Mouse (Mus musculus) adrenal gland, adult 8-10 months (tissue): ENCODE data around the gene Capns1. TPM values are rescaled to one million over a fixed set of nuclear protein-coding genes. Genes with fewer than 3 reads are reported as not detected.
A peak's percentile ranks its signal among the peaks of the same experiment; 100 is the strongest.
"Not testable (repeated sequence)": the region's sequence is repeated elsewhere in the genome, so short reads cannot be mapped to it uniquely, and the experiment has no call there.

Experiments used
- DNase-seq: peaks from one replicate; pipeline ENCODE4 v3.0.0; 2022
- total RNA-seq, 4 experiments: library from RNA; stranded (reverse); gene quantifications; 2 replicates each; pipeline ENCODE4 v1.2.4; 2022

The Capns1 gene
- total RNA-seq, 4 experiments from 2014 or later, result 562 to 740 (median 679) TPM

DNA sequence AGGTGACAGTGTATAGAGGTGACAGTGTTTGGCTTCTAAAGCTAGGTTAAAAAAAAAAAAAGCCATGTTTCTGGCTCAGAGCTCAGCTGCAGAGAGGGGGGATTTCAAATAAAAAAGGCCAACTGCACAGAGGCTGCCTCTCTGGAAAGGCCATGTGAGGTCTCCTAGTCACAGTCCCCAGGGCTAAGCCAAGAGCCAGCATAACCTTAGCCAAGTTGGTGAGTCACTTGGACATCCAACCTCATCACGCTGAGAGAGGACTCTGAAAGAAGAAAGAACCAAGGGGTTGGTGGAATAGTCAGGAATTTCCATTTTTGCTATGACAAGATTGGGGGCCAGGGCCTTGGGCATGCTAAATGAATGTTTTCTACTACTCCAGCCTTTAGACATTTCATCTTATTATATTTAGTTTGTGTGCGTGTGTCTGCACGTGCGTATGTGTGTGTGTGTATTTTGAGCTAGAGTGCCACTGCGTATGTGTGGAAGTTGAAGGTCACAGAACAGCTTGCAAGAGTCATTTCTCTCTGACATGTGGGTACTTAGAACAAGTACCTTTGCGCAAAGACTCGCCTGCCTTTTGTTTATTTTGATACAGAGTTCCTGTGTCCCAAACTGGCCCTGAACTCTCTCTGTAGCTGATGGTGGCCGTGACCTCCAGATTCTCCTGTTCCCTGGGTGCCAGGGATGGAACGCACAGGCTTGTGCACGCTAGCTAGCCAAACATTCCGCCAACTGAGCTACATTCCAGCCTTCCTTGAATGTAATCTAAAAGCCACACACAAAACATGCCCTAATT is 4.5 kb upstream of the Capns1 start:
- peak; percentile 79 for DNase-seq

DNA sequence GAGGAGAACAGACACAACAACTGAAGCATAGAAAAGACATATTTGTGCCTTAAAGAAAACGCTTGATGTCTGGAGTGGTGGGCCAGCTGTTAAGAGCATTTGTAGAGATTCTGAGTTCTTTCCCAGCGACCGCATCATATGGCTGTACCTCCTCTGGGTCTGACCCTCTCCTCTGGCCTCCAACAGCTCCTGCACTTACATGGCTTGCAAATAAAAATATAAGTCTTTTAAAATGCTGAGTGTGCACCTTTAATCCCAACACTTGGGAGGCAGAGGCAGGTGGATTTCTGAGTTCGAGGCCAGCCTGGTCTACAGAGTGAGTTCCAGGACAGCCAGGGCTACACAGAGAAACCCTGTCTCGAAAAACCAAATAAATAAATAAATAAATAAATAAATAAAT is 2.0 kb upstream of the Capns1 start:
- not testable (repeated sequence) for DNase-seq

DNA sequence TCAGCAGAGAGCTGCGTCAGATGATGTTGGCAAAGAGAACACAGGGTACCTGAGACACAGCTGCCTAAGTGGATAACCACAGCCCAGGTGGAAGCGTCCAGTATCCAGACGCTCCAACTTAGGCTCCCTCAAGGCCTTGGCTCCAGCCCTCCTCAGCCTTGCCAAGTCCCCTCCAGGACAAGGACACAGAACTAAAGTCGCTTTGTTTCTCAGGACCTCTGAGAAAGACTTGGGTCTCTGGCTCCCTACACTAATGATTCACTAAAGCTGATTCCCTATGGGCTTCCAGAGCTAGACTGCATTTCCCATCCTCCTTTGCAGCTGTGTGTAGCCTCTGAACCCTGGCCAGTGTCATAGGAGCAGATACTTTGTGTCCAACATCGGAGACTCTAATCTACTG is 1.6 kb upstream of the Capns1 start:
- no peak for DNase-seq

DNA sequence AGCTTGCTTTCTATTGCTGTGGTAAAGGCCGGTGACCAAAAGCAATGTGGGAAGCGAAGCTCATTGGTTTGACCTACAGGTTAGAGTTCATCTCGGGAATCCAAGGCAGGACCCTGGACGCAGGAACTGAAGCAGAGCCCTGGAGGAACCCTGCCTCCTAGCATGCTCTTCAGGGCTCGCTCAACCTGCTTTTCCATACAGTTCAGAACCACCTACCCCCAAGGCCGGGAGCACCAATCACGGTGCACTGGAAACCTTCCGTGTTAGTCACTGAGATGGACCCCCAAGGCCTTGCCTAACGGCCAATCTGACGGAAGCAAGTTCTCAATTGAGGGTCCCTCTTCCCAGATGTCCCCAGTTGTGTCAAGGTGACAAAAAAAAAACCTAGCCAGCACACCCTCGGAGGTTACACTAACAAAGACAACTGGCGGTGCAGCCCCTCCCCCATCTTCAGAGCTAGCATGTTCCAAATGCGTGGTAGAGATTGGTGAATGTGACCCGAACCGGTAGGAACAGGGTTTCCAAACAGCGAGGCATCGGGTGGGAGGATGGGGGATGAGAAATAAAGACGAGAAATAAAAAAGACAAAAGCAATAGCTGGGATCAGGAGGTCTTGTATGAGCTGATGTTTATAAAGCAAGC is 1.0 kb upstream of the Capns1 start:
- no peak for DNase-seq

DNA sequence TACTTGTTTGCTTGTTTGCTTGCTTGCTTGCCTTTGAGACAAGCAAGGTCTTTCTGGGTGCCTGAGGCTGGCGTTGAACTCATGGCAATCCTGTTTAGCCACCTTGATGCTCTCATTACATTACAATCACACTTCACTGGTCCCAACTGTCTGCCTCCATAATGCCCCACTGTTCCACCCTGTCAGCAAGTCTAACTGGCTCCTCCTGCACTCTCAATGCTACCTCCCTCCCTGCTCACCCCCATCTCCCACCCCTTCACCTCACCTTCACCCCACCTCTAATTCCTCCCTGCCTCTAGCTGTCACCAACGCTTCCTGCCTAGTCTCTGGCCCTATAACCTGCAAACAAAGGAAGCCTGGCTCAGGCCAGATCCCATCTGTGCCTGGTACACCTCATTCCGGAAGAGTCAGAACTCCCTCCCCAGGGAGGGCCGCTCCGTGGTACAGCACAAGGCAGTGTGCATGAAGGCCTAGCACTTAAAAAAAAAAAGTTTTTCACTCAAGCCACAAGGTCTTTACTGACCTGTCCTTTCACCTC is 950 bp downstream of the Capns1 start:
- no peak for DNase-seq

DNA sequence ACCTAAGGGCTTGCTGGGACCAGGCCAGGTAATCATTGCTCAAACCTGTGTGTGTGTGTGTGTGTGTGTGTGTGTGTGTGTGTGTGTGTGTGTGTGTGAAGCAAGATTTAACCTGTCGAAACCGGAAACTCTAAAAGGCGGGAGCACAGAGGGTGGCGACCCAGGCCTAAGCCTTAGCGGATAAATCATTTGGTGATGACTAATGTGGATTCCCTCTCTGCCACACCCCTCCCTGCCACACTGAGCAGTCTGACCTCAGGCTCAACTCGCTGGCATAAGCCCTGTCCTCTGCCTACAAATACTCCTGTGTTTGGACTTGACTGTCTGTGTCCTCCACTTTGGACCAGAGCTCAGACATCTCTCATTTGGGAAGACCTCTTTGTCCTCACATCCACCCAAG is 2.4 kb downstream of the Capns1 start:
- DNase-seq, result no peak

DNA sequence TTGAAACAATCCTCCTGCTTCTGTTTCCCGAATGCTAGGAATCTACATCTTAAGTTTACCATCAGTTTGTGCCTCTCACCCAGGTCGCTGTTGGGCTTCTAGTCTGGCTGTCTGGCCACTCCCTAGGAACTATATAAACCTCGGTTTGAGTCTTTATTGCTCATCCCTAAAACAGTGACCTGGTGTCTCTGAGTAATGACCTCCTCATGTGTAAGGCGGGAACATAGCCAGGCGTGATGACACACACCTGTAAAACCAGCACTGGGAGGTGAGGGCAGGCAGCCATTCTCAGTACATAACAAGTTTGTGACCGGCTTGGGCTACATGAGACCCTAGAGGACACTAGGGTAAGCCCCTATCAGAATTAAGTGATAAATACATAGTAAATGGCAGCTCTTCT is 3.1 kb downstream of the Capns1 start:
- no peak for DNase-seq

DNA sequence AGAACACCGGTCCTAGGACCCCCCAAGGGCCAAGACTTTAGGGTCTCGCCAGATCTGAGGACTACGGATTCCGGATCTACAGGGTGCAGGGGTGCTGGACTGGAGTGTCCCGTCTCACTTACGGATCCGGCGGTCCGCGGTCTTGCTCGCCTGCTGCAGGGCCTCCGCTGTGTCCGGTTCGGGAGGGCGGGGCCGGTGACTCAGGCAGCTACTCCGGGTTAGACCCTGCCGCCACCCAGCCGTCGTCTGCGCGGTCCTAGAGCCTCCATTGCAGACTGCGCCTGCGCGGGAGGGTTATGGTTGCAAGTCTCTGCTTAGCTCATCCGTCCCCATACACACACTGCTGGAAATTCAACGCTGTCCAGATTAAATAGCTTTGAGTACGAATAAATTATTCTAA is 3.7 kb downstream of the Capns1 start:
- peak; percentile 95 for DNase-seq

DNA sequence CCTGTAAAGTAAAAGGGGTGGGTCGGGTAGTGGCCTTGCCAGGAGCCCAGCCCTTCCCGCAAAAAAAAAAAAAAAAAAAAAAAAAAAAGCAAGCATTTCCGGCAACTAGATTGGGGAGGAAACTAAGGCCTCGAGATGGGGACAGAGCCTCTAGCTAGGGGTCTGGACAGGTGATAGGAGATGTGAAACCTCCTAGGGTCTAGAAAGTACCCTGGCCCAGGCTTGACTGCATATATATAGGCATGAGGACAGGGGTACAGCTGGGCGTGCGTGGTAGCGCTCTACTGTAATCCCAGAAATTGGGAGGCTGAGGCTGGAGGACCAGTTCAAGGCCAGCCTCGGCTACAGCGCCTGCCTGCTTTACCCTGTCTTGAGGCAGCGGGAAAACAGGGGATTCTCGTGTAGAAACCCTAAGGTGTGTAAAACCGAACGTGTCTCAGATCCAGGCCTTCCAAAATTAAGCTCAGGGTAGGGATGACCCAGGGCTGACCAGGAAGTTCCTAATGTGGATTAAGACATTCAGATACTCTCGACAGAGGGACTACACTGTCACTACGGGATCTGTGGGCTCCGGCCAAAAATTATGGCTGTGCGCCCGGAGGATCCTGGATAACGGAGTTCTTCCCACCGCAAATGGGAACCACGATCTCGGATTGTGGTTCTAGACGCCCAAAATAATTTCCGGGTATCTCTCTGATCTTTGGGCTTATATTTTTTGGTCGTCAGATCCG is 4.3 kb downstream of the Capns1 start:
- no peak for DNase-seq

DNA sequence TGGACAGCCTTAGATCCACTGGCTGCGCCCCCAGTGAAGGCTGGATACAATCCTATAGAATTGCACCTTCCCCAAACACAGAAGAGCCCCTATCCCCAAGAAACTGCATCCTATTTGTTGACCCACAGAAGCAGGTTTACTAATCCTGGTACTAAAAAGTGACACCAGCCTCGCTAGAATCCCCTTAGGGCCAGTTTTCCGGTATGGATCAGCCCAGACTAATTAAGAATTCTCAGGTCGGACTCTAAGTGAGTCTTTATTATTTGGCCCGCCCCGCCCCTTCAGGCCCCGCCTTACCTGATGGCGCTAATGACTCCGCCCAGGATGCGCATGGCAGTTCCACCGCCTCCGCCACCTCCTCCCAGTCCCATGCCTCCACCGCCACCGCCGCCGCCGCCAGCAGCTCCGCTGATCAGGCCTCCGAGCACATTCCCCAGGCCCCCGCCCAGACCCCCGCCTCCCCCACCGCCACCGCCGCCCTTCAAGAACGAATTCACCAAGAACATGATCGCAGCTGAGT is 5.0 kb downstream of the Capns1 start:
- DNase-seq, result peak; percentile 71

DNA sequence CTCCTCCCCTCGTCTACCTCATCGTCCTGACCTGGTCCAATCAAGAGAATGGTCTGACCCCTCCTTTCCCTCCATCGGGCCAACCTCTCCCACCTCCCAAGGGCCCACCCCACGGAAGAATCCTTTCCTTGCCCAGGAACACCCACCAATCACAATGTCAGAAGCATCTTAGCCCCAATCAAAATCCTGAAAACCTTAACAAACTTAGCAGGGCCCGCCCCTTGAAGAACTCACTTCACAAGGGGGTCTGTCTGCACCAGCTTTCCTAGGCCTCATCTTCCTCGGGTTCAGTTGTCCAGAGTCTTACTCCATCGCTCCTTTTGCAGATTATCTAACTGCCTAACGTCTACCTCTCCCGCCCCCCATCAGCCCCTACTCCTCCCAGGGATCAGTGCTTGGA is 5.6 kb downstream of the Capns1 start:
- DNase-seq, result no peak

DNA sequence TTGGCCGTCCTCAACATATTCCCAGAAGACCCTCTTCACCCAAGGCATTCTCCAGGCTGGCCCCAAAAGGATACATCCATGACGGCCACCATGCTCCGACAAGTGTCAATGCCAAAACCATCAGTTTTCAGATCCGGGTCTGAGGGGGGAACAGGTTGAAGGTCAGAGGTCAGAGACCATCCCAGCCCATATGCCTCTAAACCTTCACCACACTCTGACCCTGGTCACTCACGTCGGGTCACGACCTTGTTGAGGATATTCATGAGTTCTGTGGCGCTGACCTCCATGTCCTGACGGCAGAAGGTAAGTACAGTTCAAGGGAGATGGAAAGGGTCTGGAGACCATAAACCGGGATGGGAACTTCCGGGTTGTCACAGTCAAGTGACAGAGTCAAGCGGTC is 6.5 kb downstream of the Capns1 start:
- no peak for DNase-seq

DNA sequence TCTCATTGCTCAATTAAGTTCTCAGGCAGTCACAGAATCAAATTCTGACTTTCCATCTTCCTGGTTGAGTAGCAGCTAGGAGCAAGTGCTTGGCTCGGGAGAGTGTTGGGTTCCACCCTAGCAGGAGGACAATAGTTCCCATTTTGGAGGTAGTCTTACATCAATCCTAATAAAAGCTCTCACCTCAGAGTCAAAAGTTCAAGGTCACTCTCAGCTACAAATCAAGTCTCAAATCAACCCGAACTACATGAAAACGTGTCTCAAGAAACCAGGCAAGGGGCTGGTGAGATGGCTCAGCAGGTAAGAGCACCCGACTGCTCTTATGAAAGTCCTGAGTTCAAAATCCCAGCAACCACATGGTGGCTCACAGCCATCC is 9.5 kb downstream of the Capns1 start:
- no peak for DNase-seq

DNA sequence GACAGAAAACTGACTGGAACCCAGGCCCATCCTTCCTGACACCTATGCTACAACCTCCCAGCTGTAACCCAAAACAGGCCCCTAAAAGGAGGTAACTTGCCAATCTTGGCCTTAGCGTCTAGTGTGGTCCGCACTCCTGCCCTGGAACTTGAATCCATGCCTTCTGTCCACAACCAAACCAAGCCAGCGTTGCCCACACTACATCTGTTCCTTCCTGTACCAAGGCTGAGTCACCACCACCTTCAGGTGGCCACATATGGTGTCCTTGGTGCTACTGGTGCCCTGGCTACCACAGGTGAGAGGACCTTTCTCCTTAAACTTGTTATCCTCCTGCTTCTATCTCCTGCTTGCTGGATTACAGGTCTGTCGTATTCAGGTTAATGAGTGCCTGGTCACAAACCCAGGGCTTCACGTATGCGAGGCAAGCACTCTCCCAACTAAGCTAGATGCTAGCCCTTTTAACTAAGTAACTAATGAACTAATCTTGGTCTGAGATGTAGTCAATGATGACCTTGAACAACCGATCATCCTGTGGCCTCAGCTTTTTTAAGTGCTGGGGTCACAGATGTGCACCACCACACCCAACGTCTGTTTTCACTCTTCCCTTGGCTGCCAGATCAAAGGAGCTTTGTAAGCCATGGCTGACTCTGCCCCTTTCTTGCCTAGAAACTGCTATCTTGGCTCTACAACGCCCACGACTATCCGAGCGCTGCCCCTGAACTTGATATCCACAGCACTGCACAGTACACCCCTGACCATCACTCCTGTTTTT is 10.1 kb downstream of the Capns1 start:
- no peak for DNase-seq

DNA sequence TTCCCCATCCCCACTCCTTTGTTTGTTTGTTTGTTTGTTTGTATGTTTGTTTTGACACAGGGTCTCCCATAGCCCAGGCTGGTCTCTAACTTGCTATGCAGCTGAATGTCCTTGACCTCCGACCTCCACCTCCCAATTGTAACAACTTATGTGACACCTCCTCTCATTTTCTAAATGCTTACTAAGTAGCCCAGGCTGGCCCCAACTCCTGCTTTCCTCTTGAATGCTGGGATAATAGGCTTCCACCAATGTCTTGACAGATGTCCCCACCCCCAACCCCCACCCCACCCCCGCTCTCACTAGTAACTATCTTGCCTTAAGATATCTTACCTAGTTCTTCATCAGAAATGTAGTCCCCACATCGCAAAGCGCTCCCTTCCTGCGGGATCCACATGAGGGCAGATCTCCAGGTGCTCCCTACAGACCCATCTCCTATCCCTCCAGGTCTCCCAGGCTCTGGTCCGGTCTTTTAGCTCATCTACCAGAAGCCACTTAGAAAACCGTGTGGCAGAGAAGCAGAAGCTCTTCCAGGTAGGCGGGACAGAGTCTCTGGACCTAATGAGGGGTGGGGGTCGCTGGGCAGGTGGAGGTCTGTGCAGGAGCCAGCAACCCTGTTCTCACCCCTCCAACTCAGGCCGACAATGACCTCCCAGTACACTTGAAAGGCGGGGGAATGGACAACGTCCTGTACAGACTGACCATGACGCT is 13.8 kb downstream of the Capns1 start:
- no peak for DNase-seq

DNA sequence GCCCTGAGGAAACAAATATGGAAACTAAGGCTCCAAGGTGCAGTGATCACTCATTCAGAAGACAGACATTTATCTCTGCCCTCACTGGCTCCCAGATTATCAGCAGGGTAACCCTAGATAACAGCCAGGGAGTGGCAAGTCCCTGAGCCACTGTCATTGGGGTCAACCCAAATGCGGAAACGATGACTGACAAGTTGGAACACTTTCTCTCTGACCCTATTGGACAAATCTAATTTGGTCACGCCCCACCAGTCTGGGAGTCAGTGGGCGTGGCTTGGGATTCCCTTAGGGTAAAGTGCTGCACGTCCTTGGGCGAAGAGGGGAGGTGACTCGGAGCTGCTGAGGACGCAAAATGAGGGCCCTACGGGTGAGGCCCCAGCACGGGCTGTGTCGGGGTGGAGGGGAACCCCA is 14.7 kb downstream of the Capns1 start, which contains the start of gene Cox7a1:
Cox7a1 (plus strand) TSS at position 266 of the 411 bp plus-strand sequence.
- peak; percentile 93 for DNase-seq

DNA sequence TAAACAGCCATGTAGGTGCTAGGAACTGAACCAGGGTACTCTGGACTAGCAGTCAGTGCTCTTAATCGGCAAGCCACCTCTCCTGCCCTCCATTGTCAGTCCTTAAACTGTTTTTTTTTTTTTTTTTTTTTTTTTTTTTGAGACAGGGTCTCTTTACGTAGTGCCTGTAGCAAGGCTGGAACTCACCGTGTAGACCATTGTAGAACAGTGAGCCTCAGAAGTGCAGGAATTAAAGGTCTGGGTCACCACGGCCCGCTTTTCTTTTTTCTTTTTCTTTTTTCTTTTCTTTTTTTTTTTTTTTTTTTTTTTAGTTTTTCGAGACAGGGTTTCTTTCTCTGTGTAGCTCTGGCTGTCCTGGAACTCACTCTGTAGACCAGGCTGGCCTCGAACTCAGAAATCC is 15.4 kb downstream of the Capns1 start:
- not testable (repeated sequence) for DNase-seq

DNA sequence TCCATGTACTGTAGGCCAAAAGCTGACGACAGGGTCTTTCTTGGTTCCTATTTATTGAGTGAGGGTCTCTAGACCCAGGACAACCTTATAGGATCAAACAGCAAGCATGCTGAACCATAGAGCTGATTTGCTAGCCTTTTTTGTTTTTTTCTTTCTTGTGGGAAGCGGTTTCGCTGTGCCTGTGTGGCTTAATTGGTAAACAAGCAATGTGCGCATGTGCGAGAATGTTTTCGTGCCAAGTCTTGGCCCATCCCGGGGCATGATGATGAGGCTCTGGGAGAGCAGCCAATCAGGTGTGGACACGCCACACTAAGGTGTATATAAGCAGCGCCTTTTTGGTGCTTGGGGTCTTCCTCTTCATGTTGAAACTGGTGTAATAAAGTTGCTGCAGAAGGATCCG is 16.7 kb downstream of the Capns1 start:
- DNase-seq, result not testable (repeated sequence)

DNA sequence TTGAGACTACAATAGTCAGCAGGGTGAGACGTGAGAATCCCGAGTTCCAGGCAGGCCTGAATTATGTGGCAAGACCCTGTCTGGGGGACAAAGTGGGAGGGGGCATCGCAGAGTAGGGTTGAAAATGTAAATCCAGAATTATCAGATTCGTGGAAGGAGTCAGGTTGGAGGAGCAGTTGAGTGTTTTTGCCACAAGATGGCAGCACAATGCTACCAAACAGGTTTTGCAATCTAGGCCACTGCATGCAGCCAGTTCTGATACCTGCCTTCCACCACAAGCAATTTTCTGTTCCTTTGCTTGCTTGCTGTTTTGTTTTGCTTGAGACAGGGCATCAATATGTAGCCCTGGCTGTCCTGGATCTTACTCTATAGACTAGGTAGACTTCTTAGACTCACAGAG is 17.3 kb downstream of the Capns1 start:
- peak; percentile 65 for DNase-seq

DNA sequence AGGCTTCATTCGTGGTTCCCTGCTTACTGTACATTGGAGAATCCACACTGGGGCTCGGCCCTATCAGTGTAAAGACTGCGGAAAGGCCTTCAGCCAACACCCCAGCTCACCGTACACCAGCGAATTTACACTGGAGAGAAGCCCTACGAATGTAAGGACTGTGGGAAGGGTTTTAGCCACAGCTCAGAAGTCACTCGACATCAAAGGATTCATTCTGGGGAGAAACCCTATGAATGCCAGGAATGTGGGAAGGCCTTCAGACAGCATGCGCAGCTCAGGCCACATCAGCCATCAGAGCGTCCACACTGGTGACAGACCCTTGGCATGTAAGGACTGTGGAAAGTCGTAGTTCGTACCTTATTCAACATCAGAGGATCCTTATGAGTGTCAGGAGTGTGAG is 20.4 kb downstream of the Capns1 start:
- no peak for DNase-seq

DNA sequence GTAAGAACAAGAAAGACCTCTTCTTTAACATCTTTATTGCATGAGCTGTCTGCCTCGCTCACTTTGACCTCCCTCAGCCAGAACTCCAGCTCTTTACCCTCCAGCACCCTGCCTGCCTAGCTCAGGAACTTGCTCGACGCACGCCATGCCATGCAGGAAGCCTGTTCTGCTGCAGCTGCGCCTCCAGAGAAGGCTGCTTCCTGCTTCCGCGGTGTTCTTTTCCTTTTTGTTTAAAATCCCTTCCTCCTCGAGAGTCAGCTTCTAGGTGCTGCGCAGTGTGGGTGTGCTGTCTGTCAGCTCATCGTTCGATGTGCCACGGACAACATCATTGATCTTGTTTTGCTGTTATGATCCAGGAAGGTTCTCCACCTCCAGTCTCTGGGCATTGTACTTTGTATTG is 22.1 kb downstream of the Capns1 start:
- DNase-seq, result no peak
